In genomic region chr7:74529183-74529757, GRCm38 (mm10) we compare ENCODE assay signal across 16 mouse cellular contexts. TPM values are rescaled to one million over a fixed set of nuclear protein-coding genes. Genes with fewer than 3 reads are reported as not detected.
DNase-seq lines count a peak whose midpoint lies in the region; ATAC-seq and TF ChIP-seq lines count a peak whose summit lies in the region.
"Had no signal": no experiment of that assay in that cellular context is flagged by ENCODE, and none has a peak within 500 bp of the region (broad histone marks: within the 10 kb centered on the region; RNA-seq: fewer than 3 reads in every experiment).

No protein-coding gene starts in this region.

- H3K4me1 ChIP-seq in heart, embryonic 11.5 days (ENCODE audit: control insufficient read depth, insufficient read depth, low read length), result peaks cover 42% of the 10 kb centered on the region
- peaks cover 1% of the 10 kb centered on the region; the same call in 1 of the 2 replicates for H3K4me1 ChIP-seq in liver, adult 2 months (ENCODE audit: control insufficient read depth, insufficient read depth, low read length)
- H3K4me1 ChIP-seq in liver, embryonic 12.5 days, result peaks cover 22% of the 10 kb centered on the region; the same call in 1 of the 2 replicates
- H3K4me1 ChIP-seq: forebrain, embryonic 15.5 days; limb, embryonic 10.5 days had no signal

- intact Hi-C loops in heart, postnatal 25 days (cut with DNase I), result no loop called here

- peak overlapping the region; percentile 42 for H3K27ac ChIP-seq in heart, embryonic 11.5 days (ENCODE audit: low read depth, low read length)
- H3K27ac ChIP-seq in liver, adult 2 months (replicated peaks; ENCODE audit: insufficient read depth, low read depth, low read length), result no peak overlapping the region
- H3K27ac ChIP-seq in liver, embryonic 12.5 days, result no peak overlapping the region
- H3K27ac ChIP-seq: forebrain, embryonic 15.5 days; hindbrain, embryonic 15.5 days; kidney, postnatal 0 days; limb, embryonic 10.5 days; neural tube, embryonic 15.5 days had no signal

- no peaks in the 10 kb centered on the region for H3K27me3 ChIP-seq in heart, embryonic 11.5 days (ENCODE audit: control insufficient read depth, insufficient read depth, low read length)
- H3K27me3 ChIP-seq in liver, adult 2 months (ENCODE audit: control insufficient read depth, insufficient read depth, low read length), result no peaks in the 10 kb centered on the region
- H3K27me3 ChIP-seq in liver, embryonic 12.5 days (replicated peaks), result no peaks in the 10 kb centered on the region
- H3K27me3 ChIP-seq: forebrain, embryonic 15.5 days; hindbrain, embryonic 15.5 days; neural tube, embryonic 15.5 days had no signal

- TF ChIP-seq POLR2A in liver, adult 2 months (IDR thresholded peaks at IDR 0.05; ENCODE audit: extremely low read depth, insufficient read depth, low read length), result no peak

- TF ChIP-seq CTCF in liver, adult 2 months (IDR thresholded peaks at IDR 0.05; ENCODE audit: low read depth, low read length), result no peak

- no peaks in the 10 kb centered on the region for H3K79me2 ChIP-seq in liver, adult 2 months (ENCODE audit: control insufficient read depth, insufficient read depth, low read length)

- DNase-seq in heart, postnatal 25 days (ENCODE audit: low spot score), result no peak
- DNase-seq in liver, adult 2 months (ENCODE audit: extremely low read depth, low read depth, low spot score), result peak; percentile 5
- DNase-seq in naive thymus-derived CD4-positive, alpha-beta T cell, adult 2 months (ENCODE audit: low read depth), result peak; percentile 44
- no peak for DNase-seq in layer of hippocampus, postnatal 25 days (ENCODE audit: extremely low spot score in 1 of 2, low spot score in 1 of 2)
- DNase-seq: cerebellum, adult 9-10 months; embryo, embryonic 11 days; gastrocnemius, postnatal 14 days; layer of hippocampus, postnatal 36 days had no signal

- H3K9ac ChIP-seq in heart, embryonic 11.5 days (ENCODE audit: low read depth, low read length), result no peak overlapping the region
- no peak overlapping the region for H3K9ac ChIP-seq in liver, adult 2 months (ENCODE audit: low read depth, low read length)
- H3K9ac ChIP-seq in liver, embryonic 12.5 days, result no peak overlapping the region
- H3K9ac ChIP-seq: forebrain, embryonic 15.5 days; hindbrain, embryonic 15.5 days; neural tube, embryonic 15.5 days had no signal

- ATAC-seq in heart, embryonic 11.5 days (replicated peaks; ENCODE audit: insufficient number of reproducible peaks, low FRiP score, low TSS enrichment), result no peak
- no peak for ATAC-seq in liver, embryonic 12.5 days
- ATAC-seq in activated CD4-positive, CD25-positive, alpha-beta regulatory T cell, adult 4 months, result peak; percentile 56
- ATAC-seq: forebrain, embryonic 15.5 days had no signal

- no peak overlapping the region for H3K4me2 ChIP-seq in heart, embryonic 11.5 days
- H3K4me2 ChIP-seq in liver, embryonic 12.5 days, result no peak overlapping the region
- H3K4me2 ChIP-seq: forebrain, embryonic 15.5 days; hindbrain, embryonic 15.5 days; neural tube, embryonic 15.5 days had no signal

- H3K4me3 ChIP-seq in heart, embryonic 11.5 days (ENCODE audit: low read depth, low read length), result no peak overlapping the region
- no peak overlapping the region for H3K4me3 ChIP-seq in liver, adult 2 months (ENCODE audit: insufficient read depth, low read depth, low read length)
- no peak overlapping the region for H3K4me3 ChIP-seq in liver, embryonic 12.5 days
- H3K4me3 ChIP-seq: forebrain, embryonic 15.5 days; hindbrain, embryonic 15.5 days; limb, embryonic 10.5 days; neural tube, embryonic 15.5 days had no signal

- WGBS in heart, embryonic 11.5 days (ENCODE audit: insufficient replicate concordance), result 25% methylated on average over 4 of the region's 4 CpGs
- 41% methylated on average over 4 of the region's 4 CpGs for WGBS in liver, adult 2 months
- WGBS in liver, embryonic 12.5 days (ENCODE audit: insufficient replicate concordance), result 20% methylated on average over 4 of the region's 4 CpGs

- H3K36me3 ChIP-seq in heart, embryonic 11.5 days (ENCODE audit: control insufficient read depth, insufficient read depth, low read length), result no peaks in the 10 kb centered on the region
- no peaks in the 10 kb centered on the region for H3K36me3 ChIP-seq in liver, adult 2 months (ENCODE audit: control insufficient read depth, insufficient read depth, low read length)
- H3K36me3 ChIP-seq in liver, embryonic 12.5 days, result no peaks in the 10 kb centered on the region
- H3K36me3 ChIP-seq: forebrain, embryonic 15.5 days; hindbrain, embryonic 15.5 days; limb, embryonic 10.5 days; neural tube, embryonic 15.5 days had no signal

- no peaks in the 10 kb centered on the region for H3K9me3 ChIP-seq in heart, embryonic 11.5 days (replicated peaks; ENCODE audit: control insufficient read depth, low read length)
- H3K9me3 ChIP-seq in liver, embryonic 12.5 days (replicated peaks), result no peaks in the 10 kb centered on the region
- H3K9me3 ChIP-seq: forebrain, embryonic 15.5 days; hindbrain, embryonic 15.5 days; limb, embryonic 10.5 days; neural tube, embryonic 15.5 days had no signal

RNA-seq across cellular contexts. Expression of gene Slco3a1, which starts 25.3 kb away (rescaled TPM):
- 22.6 and 22.7 TPM in 2 replicates for polyA plus RNA-seq in heart, embryonic 11.5 days (2014; fragmentation: Nextera tagmentation; extraction: Ambion mirVana)
- 100 to 1,000 TPM in 1 of 2 experiments, 10 to 100 TPM in 1; 95.3 to 105 TPM for total RNA-seq in heart, postnatal 25 days (2021)
- total RNA-seq in liver, adult 2 months (2014; rRNA removed), result 2.1 TPM in 2 replicates
- polyA plus RNA-seq in liver, adult 2 months (2012; rRNA removed), result 4.3 and 4.6 TPM in 2 replicates
- 2.1 and 2.8 TPM in 2 replicates for polyA plus RNA-seq in liver, embryonic 12.5 days (2016; fragmentation: Nextera tagmentation; extraction: Ambion mirVana)
- 10 to 100 TPM; 14.6 to 16.7 TPM for polyA plus RNA-seq in activated CD4-positive, CD25-positive, alpha-beta regulatory T cell, adult 4 months (2017; shearing (Covaris generic))
- total RNA-seq in layer of hippocampus, postnatal 25 days (2021), result 10 to 100 TPM; 53.9 to 56.2 TPM

Comparison
In these comparisons a context has a peak if more than half of its experiments do, and no peak if none do; other contexts are left out.
1. DNase-seq: peak in liver, adult 2 months (single experiment) and naive thymus-derived CD4-positive, alpha-beta T cell, adult 2 months (single experiment); none in heart, postnatal 25 days (single experiment) and layer of hippocampus, postnatal 25 days (0 of 2).